Mouse (Mus musculus) adrenal gland, adult (tissue): ENCODE data around the gene Fbxo8.
A peak's percentile ranks its signal among the peaks of the same experiment; 100 is the strongest.

Experiments used
- DNase-seq, 2 experiments: peaks; one replicate each; pipeline ENCODE4 v3.0.0; 2022 to 2023; ENCODE audit warnings: low spot score in 1 of 2; ENCODE audit not compliant: inconsistent age in 2 of 2

The Fbxo8 gene

GRCm38 (mm10) chr8:56550558-56551360 is at the start of gene Fbxo8, which contains the start of gene Cep44:
Gene Fbxo8 (plus strand): TSS chr8:56551090.
Gene Cep44 (minus strand): TSS chr8:56551047.
- DNase-seq: peak; percentile 85 to 96

- DNase-seq: no peak
Measured at GRCm38 (mm10) chr8:56501911-56502310, 49.0 kb upstream of the Fbxo8 start.

- no peak for DNase-seq
Measured at GRCm38 (mm10) chr8:56508318-56508951, 42.5 kb upstream of the Fbxo8 start.

GRCm38 (mm10) chr8:56508952-56509479 is 41.9 kb upstream of the Fbxo8 start:
- DNase-seq: no peak

GRCm38 (mm10) chr8:56518848-56519247 is 32.0 kb upstream of the Fbxo8 start:
- DNase-seq: no peak

GRCm38 (mm10) chr8:56520249-56520648 is 30.6 kb upstream of the Fbxo8 start:
- DNase-seq: no peak

- DNase-seq: no peak
Measured at GRCm38 (mm10) chr8:56521051-56521450, 29.8 kb upstream of the Fbxo8 start.

GRCm38 (mm10) chr8:56528869-56529268 is 22.0 kb upstream of the Fbxo8 start:
- DNase-seq: no peak

GRCm38 (mm10) chr8:56530359-56530758 is 20.5 kb upstream of the Fbxo8 start:
- DNase-seq: peak; percentile 39 to 77

- peak; percentile 74 to 84 for DNase-seq
Measured at GRCm38 (mm10) chr8:56540706-56541105, 10.2 kb upstream of the Fbxo8 start.

- DNase-seq: no peak
Measured at GRCm38 (mm10) chr8:56547866-56548265, 3.0 kb upstream of the Fbxo8 start.

- DNase-seq: peak; percentile 89 to 97
Measured at GRCm38 (mm10) chr8:56551361-56551852, 517 bp downstream of the Fbxo8 start.

GRCm38 (mm10) chr8:56552045-56552444 is 1.2 kb downstream of the Fbxo8 start:
- DNase-seq: peak in 1 of 2 experiments; percentile 62

GRCm38 (mm10) chr8:56552551-56553103 is 1.7 kb downstream of the Fbxo8 start:
- no peak for DNase-seq

- peak; percentile 72 to 88 for DNase-seq
Measured at GRCm38 (mm10) chr8:56564399-56565047, 13.6 kb downstream of the Fbxo8 start.

GRCm38 (mm10) chr8:56566856-56567255 is 16.0 kb downstream of the Fbxo8 start:
- DNase-seq: no peak

GRCm38 (mm10) chr8:56580918-56581317 is 30.0 kb downstream of the Fbxo8 start:
- no peak for DNase-seq

GRCm38 (mm10) chr8:56582841-56583240 is 32.0 kb downstream of the Fbxo8 start:
- peak in 1 of 2 experiments; percentile 62 for DNase-seq

- no peak for DNase-seq
Measured at GRCm38 (mm10) chr8:56589004-56589403, 38.1 kb downstream of the Fbxo8 start.

GRCm38 (mm10) chr8:56591084-56591483 is 40.2 kb downstream of the Fbxo8 start:
- DNase-seq: no peak

GRCm38 (mm10) chr8:56591502-56591901 is 40.6 kb downstream of the Fbxo8 start:
- DNase-seq: no peak
